Mouse (Mus musculus) brain, embryonic 18.5 days (tissue): Measurements from ENCODE around the gene Ankrd12.

Source experiments
- DNase-seq: peaks from one replicate; pipeline ENCODE4 v3.0.0-alpha.2; 2012; ENCODE audit warnings: low read depth, low spot score

The Ankrd12 gene

DNA sequence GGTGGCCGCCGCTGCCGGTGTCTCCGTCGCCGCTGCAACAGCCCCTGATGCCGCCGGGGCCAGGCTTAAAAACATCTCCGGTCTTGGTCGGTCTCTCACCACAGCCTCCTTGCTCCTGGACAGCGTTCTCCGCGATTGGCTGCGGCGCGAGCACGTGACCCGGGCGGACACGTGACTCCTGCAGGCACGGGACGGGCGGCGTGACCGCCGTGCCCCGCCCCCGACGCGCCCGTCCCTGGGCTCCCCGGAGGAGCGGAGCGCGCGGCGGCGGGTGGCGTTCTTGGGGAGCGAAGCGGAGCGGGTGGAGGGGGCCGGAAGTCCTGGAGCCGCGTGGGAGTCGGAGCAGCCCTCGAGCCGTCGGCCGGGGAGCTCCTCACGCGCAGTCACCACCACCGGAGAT lies at the start of gene Ankrd12:
Gene Ankrd12 (minus strand): TSS at position 156 of the 400 bp plus-strand sequence.
- peak; percentile 87 for DNase-seq

DNA sequence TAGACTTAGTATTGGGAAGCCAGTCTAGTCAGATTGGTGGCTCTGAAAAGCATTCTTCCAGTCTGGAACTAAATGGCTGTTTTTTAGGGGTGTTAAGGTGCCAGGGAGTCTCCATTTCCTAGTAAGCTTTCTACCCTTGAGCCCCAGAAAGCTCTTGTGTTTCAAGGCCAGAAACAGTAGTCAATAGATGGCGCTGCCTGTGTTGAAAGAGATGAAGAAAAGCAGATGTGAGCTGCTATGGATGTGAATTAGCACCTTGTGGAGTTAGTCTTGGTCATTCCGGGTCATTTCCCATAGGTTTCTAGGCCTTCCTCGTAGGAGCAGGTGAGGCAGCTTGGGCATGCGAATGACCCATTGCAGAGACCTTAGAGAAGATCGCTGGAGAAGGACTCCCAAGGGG lies 48.3 kb upstream of the Ankrd12 start:
- DNase-seq = no peak

DNA sequence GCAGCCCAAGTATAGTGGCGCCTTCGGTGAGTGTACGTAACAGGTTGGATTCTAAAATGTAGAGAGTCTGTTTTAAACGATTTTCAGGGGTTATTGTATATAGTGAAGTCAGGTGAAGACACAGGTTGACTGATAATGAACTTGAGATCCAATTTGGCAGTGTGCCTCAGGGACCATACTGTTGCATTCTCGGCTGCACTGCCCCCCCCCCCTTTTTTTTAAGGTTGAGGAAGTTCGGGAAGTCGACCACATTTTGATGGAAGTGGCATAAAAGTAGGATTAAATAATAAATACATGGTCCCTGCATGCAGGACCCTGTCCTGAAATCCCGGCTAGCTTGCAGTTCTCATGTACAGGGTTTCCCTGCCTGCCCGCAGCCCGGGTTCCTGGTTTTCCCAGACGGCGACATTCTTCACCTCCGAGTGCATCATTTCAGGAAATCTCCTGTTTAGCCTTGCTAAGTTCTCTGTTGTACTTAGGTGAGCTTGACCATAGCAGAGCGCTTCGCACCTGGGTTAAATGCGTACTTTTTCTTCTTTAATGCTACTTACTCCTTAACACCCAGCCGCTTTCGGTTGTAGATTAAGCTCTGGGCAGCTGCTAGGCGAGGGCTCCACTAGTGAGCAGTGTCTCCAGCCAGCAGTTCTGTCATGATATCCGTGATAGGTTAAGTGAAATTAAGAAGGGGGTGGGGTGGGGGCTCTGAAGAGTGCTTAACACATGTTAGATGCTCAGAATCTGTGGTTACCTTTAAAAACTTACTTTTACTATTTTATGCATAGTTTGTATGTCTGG lies 47.1 kb upstream of the Ankrd12 start:
- no peak for DNase-seq

DNA sequence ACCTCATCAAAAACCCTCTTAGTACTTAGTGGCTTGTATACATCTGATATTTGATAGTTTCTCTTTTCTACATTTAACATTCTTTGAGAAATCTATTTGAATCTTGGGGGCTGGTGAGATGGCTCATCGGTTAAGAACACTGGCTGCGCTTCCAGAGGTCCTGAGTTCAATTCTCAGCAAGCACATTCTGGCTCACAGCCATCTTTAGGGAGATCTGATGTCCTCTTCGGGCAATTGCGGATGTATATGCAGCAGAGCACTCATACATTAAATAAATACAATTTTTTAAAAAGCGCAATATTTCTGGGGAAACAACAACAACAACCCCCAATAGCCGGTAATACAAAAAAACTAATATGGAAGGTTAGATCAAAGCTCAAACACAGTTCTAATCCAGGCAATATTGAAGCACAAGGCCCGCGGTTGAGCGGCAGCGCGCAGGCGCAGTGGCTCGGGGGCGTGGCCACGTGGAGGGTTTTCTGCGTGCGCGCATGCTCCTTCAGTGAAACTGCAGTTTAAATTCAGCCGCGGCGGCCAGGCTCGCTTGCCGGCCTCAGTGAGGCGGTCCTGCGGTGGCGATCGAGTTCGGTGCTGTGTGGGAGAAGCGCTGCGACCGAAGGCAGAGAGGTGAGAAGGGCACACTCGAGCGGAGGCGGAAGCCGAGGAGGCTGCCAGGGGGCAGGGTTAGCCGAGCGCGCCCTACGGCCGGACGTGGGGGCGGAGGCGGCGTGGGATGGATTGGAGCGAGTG lies 46.4 kb upstream of the Ankrd12 start, which contains the start of gene Ddx11:
Gene Ddx11 (plus strand): TSS at position 455 of the 750 bp plus-strand sequence.
- DNase-seq = peak; percentile 72

DNA sequence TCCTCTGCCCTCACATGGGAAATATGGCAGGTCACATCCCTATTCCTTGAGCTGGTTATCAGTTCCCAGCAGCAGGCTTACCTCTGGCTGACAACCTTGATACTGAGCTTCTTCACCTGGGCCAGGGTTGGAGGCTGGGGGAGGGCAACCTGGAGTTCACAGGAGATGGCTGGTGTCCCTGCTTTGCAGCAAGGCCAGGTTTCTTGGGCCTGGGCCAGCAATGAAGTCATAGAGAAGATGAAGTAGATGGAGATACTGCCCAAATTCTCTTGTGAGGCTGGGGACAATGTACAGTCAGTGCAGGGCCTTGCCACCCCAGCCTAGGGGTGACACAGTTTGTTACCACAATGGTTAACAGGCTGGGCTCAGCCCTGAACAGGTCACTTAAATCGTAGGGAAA lies 43.8 kb upstream of the Ankrd12 start:
- no peak for DNase-seq

DNA sequence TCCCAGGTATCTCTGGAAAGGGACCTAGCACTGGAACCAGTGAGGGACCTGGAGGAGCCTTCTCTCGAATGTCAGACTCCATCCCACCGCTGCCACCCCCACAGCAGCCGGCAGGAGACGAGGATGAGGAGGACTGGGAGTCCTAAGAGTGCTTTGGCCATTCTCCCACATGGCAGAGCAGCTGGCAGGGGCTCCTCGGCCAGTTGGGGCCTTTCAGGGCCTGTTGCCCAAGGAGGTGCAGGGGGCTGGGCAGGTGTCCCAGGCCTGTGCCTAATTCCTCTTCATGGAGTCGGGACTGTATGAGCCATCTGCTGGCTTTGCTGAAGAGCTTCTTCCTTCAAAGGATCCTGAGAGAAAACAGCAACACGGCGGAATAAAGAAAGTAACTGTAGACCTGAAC lies 42.1 kb upstream of the Ankrd12 start:
- no peak for DNase-seq

DNA sequence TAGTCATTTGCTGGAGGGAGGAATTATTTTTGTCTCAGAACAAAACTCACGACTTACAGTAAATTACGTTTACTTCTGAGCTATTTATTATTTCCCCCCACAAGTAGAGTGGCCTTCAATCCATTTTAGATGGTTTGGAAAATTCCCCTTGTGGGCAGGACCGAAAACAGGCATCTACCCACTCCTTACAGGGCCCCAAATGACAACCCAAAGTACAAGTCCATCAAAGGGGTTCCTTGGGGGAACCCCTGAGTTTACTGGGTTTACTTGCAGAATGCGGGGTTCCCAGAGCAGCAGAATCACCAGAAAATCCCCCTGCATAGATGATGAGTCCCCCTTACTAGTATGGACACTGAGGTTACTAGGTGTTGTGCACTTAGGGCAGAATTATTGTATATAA lies 35.3 kb upstream of the Ankrd12 start:
- no peak for DNase-seq

DNA sequence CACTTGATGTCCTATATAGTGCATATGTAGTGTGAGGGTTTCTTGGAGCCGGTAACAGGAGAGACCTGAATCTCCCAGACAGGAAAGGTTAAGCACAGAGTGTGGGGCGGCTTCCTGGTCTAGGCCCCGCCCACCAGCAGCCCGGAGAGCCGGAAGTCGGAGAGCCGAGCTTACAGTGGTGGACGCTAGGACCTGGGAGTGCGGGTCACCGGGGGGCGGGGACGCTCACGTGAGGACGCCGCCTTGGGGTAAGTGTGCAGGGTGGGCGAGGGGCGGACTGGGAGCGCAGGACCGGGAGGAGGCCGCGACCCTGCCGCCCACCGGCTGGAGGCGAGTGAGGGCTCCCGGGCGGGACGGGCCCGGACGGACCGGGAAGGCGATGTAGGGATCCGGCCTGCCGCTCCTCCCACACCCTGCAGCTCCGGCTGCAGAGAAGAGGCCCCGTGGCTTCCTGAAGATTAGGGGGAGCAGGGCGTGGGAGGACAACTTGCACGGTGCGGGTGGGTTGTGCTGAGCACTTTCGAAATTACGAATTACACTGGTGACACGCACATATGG lies 34.6 kb upstream of the Ankrd12 start, which contains the start of gene Washc1:
Gene Washc1 (plus strand): TSS at position 144 of the 558 bp plus-strand sequence.
- DNase-seq = peak; percentile 78

DNA sequence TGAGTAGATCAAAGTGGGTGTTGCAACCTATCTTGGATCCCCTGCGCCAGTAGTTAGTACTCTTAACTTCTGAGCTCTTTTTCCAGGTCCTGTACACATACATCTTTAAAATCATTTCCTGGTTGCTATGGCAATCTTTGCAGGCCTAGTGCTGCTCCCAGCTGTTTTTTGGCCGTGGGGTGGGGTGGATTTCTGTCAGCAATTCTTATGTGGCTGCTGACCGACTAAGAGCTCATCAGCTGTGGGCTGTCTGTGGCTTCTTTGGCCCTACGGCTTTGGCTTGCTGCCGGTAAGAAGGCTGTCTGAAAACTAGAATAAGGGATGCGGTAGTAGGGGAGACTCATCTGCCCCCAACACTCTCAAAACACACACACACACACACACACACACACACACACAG lies 33.9 kb upstream of the Ankrd12 start:
- no peak for DNase-seq

DNA sequence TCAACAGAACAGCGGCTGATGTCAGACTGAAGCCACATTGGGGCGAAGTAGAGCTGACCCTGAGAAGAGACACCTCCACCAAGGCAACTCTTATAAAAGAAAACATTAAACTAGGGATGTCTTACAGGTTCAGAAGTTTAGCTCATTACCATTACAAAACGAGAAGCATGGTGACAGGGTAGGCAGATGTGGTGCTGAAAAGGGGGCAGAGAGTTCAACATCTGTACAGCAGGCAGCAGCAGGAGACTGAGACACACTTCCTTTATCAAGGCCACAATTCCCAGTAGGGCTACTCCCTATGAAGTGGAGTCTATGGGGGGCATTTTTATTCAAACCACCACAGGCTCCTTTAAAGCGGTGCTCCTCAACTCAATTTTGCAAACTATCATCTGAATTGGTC lies 31.3 kb upstream of the Ankrd12 start:
- DNase-seq = no peak

DNA sequence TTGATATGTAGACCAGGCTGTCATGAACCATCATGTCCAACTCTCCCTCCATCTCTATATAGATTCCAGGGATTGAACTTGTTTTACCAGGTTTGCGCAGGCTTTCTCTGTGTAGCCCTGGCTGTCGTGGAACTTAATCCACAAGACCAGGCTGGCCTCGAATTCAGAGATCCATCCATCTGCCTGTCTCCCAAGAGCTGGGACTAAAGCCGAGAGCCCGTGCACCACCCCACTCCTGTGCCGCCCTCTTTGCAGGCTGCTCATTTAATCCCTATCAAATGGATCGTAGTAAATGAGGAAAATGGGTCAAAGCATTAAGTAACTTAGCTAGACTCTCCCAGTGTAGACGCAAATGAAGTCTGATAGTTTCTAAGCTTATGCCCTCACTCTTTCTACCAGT lies 30.6 kb upstream of the Ankrd12 start:
- DNase-seq = no peak

DNA sequence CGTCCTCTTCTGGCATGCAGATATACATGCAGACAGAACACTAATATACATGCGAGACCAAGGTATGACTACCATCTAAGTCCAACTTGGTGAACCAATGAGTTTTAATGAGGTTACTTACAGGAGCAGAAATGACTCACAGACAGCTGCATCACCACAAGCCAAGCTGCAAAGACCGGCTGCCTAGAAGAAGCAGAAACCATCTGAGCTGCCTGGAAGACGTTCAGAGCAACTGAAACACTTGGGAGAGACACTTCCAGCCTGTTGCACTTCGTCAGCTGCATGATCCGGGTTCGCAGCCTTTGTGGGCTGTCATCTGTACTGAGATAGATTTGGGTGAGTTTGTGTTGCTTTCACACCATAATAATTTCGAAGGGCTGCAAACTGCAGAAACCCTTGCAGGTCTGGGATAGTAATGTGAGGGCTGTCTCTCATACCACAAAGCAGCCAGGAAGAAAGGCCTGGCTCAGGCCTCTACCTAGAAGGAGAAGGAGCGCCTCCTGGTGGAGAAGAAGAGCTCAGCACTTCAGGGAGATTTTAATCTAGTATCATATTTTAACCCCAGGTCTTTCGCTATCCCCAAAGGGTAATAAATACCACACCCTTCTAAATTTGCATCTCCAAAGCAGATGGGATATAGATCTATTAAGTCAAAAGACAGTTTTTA lies 29.8 kb upstream of the Ankrd12 start:
- no peak for DNase-seq

DNA sequence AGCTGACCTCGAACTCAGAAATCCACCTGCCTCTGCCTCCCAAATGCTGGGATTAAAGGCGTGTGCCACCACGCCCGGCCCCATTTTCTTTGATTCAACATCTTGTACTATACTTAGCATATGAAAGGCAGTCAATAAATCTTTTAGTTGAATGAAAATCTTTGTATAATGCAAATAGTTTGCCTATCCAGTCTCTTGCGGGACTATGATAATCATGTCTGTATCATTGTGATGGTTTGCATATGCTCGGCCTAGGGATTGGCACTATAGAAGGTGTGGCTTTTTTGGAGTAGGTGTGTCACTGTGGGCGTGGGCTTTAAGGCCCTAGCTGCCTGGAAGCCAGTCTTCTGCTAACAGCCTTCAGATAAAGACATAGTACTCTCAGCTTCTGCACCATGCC lies 27.2 kb upstream of the Ankrd12 start:
- DNase-seq = no peak

DNA sequence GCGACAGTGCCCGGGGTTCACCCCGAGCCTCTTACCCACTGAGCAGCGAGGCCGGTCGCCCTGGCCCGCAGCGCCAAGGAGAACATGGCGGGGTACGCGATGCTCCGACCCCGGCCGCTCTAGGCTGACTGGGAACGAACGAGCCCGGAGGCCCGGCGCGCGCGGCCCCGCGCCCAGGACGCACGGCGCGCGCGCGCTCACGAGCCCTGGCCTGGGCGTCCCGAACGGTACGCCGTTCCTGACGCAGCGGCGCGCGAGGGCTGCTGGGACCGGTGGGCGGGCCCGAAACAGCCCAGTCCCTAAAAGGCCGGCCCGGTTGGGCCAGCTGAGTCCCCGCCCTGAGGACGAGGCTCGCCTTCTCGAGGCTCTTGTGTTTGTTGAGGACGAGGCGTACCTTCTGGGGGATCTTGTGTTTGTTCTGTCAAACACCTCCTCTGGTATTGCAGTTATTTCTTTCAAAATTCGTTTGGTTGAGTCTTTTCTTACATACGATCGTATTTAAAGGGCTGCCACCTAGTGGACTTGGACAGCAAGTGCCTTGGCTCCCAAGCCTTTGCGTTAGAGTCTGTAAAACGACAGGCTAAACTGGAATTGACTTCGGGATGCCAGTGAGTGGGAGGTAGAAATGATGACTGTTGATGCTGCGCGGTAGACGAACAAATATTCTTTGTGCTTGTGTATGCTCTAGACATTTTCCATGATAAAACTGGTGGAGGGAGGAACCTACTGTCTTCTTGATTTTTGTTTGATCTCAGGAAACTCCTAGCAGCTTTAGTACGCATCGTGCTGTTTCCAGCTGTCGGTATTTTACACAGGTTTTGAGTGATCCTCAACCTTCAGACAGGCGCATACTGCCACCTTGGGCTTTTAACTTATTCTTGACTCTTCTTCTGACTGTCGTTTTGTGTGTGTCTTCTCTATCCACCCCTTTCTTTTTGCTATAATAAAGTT lies 24.8 kb upstream of the Ankrd12 start, which contains the start of gene Ndufv2:
Gene Ndufv2 (minus strand): TSS at position 180 of the 951 bp plus-strand sequence.
- DNase-seq = peak; percentile 95

DNA sequence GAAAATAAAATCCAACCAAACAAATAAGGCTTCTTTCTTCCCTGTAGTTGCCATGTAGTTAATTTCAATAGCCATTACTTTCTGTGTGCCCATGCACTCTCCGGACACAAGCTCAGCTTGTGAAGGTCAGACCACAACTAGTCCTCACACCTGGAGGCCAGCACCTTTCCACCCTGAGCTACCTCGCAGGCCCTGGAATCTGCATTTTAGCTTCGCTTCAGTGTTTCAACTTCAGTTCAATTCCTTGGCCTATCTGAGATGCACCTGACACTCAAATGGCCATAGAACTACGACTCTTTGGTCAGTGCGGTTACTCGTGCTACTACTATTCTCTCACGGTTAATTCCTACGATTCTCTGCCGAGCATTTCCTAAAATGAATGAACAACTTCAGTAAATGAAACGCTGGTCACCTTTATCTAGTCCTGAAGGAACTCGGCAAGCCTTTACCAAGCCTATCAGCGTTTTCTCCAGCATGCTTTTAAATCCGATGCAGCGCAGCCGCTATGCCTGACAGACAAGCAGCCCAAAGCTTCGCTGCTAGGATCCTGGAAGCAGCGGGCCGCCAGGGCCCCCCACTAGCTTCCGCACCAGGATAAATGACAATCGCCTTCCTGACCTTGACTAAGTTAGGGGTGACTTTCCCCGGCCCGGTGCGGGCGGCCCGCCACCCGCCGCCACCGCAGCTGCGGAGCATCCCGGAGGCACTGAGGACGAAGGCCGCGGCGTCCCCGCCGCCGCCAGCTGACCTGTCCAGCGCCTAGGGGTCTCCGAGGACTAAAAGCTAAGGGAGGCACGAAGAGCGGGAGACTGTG lies 23.9 kb upstream of the Ankrd12 start:
- no peak for DNase-seq

DNA sequence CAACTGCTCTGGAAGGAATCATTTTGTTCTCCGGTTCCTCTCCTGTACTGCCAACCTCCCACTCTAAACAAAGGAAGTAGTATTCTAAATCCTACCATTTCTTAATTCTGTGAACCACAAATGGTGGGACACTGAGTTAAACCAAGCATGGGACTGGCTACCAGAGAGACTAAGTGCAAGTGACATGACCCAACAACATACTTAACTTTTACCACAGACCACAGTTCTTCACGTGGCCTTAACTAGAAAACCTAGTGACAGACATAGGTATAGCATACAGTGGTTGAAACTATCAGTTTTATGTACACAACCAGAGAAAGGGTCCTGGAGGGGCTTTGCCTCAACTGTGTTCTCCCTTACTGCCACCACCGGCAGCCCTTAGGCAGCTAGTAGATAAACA lies 15.8 kb upstream of the Ankrd12 start:
- no peak for DNase-seq

DNA sequence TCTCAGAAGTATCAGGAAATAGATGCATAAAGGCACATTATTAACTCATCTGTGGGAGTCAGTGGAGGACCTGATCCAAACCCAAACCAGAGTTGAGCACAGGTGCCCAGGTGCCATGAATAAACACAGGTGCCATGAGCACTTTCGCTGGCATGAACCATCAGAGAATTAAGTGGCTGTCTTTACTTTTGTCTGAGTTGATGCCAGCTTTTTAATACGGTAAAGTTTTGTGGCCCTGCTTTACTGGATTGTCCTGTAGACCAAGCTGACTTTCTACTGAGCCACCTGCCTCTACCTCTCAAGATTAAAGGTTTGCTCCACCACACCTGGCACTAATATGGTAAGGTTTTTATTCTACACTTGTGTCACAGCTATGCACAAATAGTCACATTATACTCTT lies 15.2 kb upstream of the Ankrd12 start:
- no peak for DNase-seq

DNA sequence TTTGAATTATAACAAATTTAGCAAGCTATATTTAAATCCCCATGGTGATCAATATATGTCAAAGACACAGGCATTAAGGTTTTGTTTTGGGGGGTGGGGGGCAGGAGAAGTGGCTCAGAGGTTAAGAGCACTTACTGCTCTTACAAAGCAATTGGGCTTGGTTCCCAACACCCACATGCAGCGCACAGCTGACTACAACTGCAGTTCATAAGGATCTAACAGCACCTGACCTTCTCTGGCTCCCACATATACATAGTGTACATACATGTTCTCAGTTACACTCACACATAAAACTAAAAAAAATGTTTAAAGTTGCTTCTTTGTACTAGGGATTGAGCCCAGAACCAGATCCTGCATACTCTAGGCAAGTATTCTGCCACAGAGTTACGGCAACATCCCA lies 14.5 kb upstream of the Ankrd12 start:
- DNase-seq = no peak

DNA sequence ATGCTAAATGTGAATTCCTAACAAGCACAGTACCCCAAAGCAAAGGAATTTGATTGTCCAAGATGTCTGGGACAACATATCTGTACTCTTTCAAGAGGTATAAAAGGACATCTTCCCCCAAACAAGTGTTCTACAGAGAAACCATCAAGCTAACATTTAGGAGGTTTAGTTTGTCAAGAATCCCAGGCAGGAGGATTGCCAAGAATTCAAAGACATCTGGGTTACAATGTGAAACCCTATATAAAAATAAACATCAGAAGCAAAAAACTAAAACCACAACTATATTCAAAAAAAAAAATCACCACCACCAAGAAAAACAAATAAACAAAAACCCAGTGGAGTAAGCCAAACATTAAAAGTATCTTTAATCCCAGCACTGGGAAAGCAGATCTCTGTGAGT lies 13.4 kb upstream of the Ankrd12 start:
- no peak for DNase-seq

DNA sequence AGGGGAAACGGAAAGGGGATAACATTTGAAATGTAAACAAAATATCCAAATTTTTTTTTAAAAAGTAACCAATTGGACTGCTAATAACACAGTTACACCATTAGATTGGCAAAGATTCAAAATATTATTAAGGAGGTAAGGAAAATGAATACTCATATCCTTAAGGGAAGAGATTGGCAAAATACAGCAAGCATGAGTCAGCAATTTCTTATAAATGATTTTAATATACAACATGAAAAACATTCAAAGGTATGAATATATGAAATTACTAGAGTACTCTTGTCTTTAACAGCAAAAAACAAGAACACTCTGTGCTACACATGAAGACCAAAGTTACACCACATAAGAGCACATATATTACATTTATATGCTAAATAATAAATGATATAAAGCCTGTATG lies 8.1 kb upstream of the Ankrd12 start:
- no peak for DNase-seq
